Mouse (Mus musculus) neural tube, embryonic 15.5 days (tissue): ENCODE results near the gene Etv6. TPM values are rescaled to one million over a fixed set of nuclear protein-coding genes. Genes with fewer than 3 reads are reported as not detected.

Source experiments
- ATAC-seq: fragments of 200-750 bp; cut with Nextera tagmentation; 2 replicates; pipeline ENCODE4 v1.8.0; 2017; ENCODE audit warnings: mild to moderate bottlenecking, moderate TSS enrichment, moderate library complexity; ENCODE audit not compliant: low FRiP score
- H3K27ac ChIP-seq: fragments of 300-500 bp; sonication (generic); replicated peaks from 2 replicates; pipeline ENCODE4 v1.5.1; 2015; ENCODE audit warnings: mild to moderate bottlenecking, inconsistent platforms
- H3K27me3 ChIP-seq: fragments of 300-500 bp; sonication (generic); replicated peaks from 2 replicates; pipeline ENCODE4 v1.6.1; 2015; ENCODE audit warnings: inconsistent platforms
- H3K36me3 ChIP-seq: fragments of 300-500 bp; sonication (generic); 2 replicates; pipeline ENCODE4 v1.6.1; 2015; ENCODE audit warnings: inconsistent platforms
- H3K4me1 ChIP-seq: fragments of 300-500 bp; sonication (generic); 2 replicates; pipeline ENCODE4 v1.6.1; 2015; ENCODE audit warnings: inconsistent platforms
- H3K4me2 ChIP-seq: fragments of 300-500 bp; sonication (generic); 2 replicates; pipeline ENCODE4 v1.6.1; 2015; ENCODE audit warnings: inconsistent platforms, mild to moderate bottlenecking, moderate library complexity
- H3K4me3 ChIP-seq: fragments of 300-500 bp; sonication (generic); replicated peaks from 2 replicates; pipeline ENCODE4 v1.5.1; 2015; ENCODE audit warnings: mild to moderate bottlenecking, inconsistent platforms
- H3K9ac ChIP-seq: fragments of 300-500 bp; sonication (generic); replicated peaks from 2 replicates; pipeline ENCODE4 v1.6.1; 2015; ENCODE audit warnings: mild to moderate bottlenecking, inconsistent platforms
- H3K9me3 ChIP-seq: fragments of 300-500 bp; sonication (generic); replicated peaks from 2 replicates; pipeline ENCODE4 v1.6.1; 2016; ENCODE audit warnings: inconsistent platforms
- WGBS: fragments of 180-500 bp; shearing (Covaris S2); methylation state at CpG from one replicate; pipeline ENCODE4 v1.1.7; 2015; ENCODE audit warnings: mixed read lengths; 5-methylcytosine and 5-hydroxymethylcytosine counted together
- polyA plus RNA-seq: library from polyadenylated mRNA; unstranded; fragments of >200 nt; fragmentation: Nextera tagmentation; extraction: Ambion mirVana; gene quantifications from 2 replicates; pipeline ENCODE4 v1.2.1, GENCODE M21; 2015

Gene Etv6
- polyA plus RNA-seq, 1 experiment from 2014 or later = 5.8 TPM

GRCm38 (mm10) chr6:134161040-134161439, 125.5 kb downstream of the Etv6 start:
- Histone ChIP-seq H3K4me2 (no peak overlapping the region; the same call in 1 of the 2 replicates), H3K4me1 (peaks cover 26% of the 10 kb centered on the region), H3K27ac (0 out of 2 replicates have a peak overlapping the region, but pooled peaks have one; percentile 19), H3K4me3 (no peak overlapping the region), H3K9ac (no peak overlapping the region), H3K9me3 (no peaks in the 10 kb centered on the region), H3K36me3 (no peaks in the 10 kb centered on the region), H3K27me3 (no peaks in the 10 kb centered on the region)
- WGBS = 57% methylated on average over 13 of the region's 13 CpGs
- peak; percentile 29; the same call in 1 of the 2 replicates for ATAC-seq

- ATAC-seq = no peak
- H3K27me3 ChIP-seq = no peaks in the 10 kb centered on the region
- H3K4me3 ChIP-seq = no peak overlapping the region
- no peaks in the 10 kb centered on the region for H3K36me3 ChIP-seq
- H3K4me1 ChIP-seq = peaks cover 4% of the 10 kb centered on the region
- H3K9ac ChIP-seq = no peak overlapping the region
- no peak overlapping the region for H3K4me2 ChIP-seq
- H3K27ac ChIP-seq = no peak overlapping the region
- WGBS = 76% methylated on average over 1 of the region's 1 CpGs
- H3K9me3 ChIP-seq = no peaks in the 10 kb centered on the region
These were observed 127.8 kb downstream of the Etv6 start for GRCm38 (mm10) chr6:134163346-134163745.

- Histone ChIP-seq H3K4me2 (no peak overlapping the region), H3K36me3 (no peaks in the 10 kb centered on the region), H3K27me3 (no peaks in the 10 kb centered on the region), H3K27ac (no peak overlapping the region), H3K4me3 (no peak overlapping the region), H3K4me1 (peaks cover 4% of the 10 kb centered on the region), H3K9me3 (no peaks in the 10 kb centered on the region), H3K9ac (no peak overlapping the region)
- ATAC-seq = no peak
- WGBS = 77% methylated on average over 8 of the region's 8 CpGs
These were observed 128.9 kb downstream of the Etv6 start for GRCm38 (mm10) chr6:134164356-134164755.

- H3K4me1 ChIP-seq = peaks cover 4% of the 10 kb centered on the region
- H3K36me3 ChIP-seq = no peaks in the 10 kb centered on the region
- 80% methylated on average over 8 of the region's 8 CpGs for WGBS
- H3K27ac ChIP-seq = no peak overlapping the region
- ATAC-seq = no peak
- H3K9me3 ChIP-seq = no peaks in the 10 kb centered on the region
- no peak overlapping the region for H3K4me2 ChIP-seq
- H3K27me3 ChIP-seq = no peaks in the 10 kb centered on the region
- H3K9ac ChIP-seq = no peak overlapping the region
- no peak overlapping the region for H3K4me3 ChIP-seq
These were observed 129.5 kb downstream of the Etv6 start for GRCm38 (mm10) chr6:134165012-134165411.

- H3K36me3 ChIP-seq = no peaks in the 10 kb centered on the region
- H3K9ac ChIP-seq = no peak overlapping the region
- no peak overlapping the region for H3K4me2 ChIP-seq
- no peaks in the 10 kb centered on the region for H3K27me3 ChIP-seq
- no peak overlapping the region for H3K27ac ChIP-seq
- H3K9me3 ChIP-seq = no peaks in the 10 kb centered on the region
- H3K4me3 ChIP-seq = no peak overlapping the region
- 82% methylated on average over 5 of the region's 5 CpGs for WGBS
- no peak for ATAC-seq
- H3K4me1 ChIP-seq = peaks cover 4% of the 10 kb centered on the region; the same call in 1 of the 2 replicates
These were observed 132.5 kb downstream of the Etv6 start for GRCm38 (mm10) chr6:134167963-134168362.

GRCm38 (mm10) chr6:134168799-134169198, 133.3 kb downstream of the Etv6 start:
- Histone ChIP-seq H3K36me3 (no peaks in the 10 kb centered on the region), H3K9ac (no peak overlapping the region), H3K9me3 (no peaks in the 10 kb centered on the region), H3K27me3 (no peaks in the 10 kb centered on the region), H3K4me2 (no peak overlapping the region), H3K4me3 (no peak overlapping the region), H3K27ac (no peak overlapping the region), H3K4me1 (peaks cover 4% of the 10 kb centered on the region; the same call in 1 of the 2 replicates)
- ATAC-seq = no peak
- WGBS = 94% methylated on average over 11 of the region's 11 CpGs

GRCm38 (mm10) chr6:134171235-134171634, 135.7 kb downstream of the Etv6 start:
- Histone ChIP-seq H3K27me3 (no peaks in the 10 kb centered on the region), H3K9me3 (no peaks in the 10 kb centered on the region), H3K36me3 (no peaks in the 10 kb centered on the region), H3K4me2 (no peak overlapping the region), H3K27ac (no peak overlapping the region), H3K4me1 (peaks cover 7% of the 10 kb centered on the region; the same call in 1 of the 2 replicates), H3K9ac (no peak overlapping the region), H3K4me3 (no peak overlapping the region)
- ATAC-seq = peak; percentile 19; the same call in 1 of the 2 replicates
- 78% methylated on average over 1 of the region's 1 CpGs for WGBS

- Histone ChIP-seq H3K9me3 (no peaks in the 10 kb centered on the region), H3K36me3 (no peaks in the 10 kb centered on the region), H3K4me1 (peaks cover 7% of the 10 kb centered on the region; the same call in 1 of the 2 replicates), H3K27ac (no peak overlapping the region), H3K27me3 (no peaks in the 10 kb centered on the region), H3K4me2 (no peak overlapping the region), H3K4me3 (no peak overlapping the region), H3K9ac (no peak overlapping the region)
- no peak for ATAC-seq
- 90% methylated on average over 17 of the region's 17 CpGs for WGBS
These were observed 136.6 kb downstream of the Etv6 start for GRCm38 (mm10) chr6:134171906-134172728.

- no peak for ATAC-seq
- no peaks in the 10 kb centered on the region for H3K9me3 ChIP-seq
- H3K4me2 ChIP-seq = no peak overlapping the region
- H3K4me3 ChIP-seq = no peak overlapping the region
- H3K4me1 ChIP-seq = peaks cover 7% of the 10 kb centered on the region; the same call in 1 of the 2 replicates
- no peak overlapping the region for H3K27ac ChIP-seq
- no peak overlapping the region for H3K9ac ChIP-seq
- no peaks in the 10 kb centered on the region for H3K27me3 ChIP-seq
- WGBS = 85% methylated on average over 6 of the region's 6 CpGs
- H3K36me3 ChIP-seq = no peaks in the 10 kb centered on the region
These were observed 137.9 kb downstream of the Etv6 start for GRCm38 (mm10) chr6:134173439-134173838.

GRCm38 (mm10) chr6:134175059-134175458, 139.6 kb downstream of the Etv6 start:
- H3K27ac ChIP-seq = no peak overlapping the region
- no peaks in the 10 kb centered on the region for H3K36me3 ChIP-seq
- H3K9ac ChIP-seq = no peak overlapping the region
- no peaks in the 10 kb centered on the region for H3K9me3 ChIP-seq
- 45% methylated on average over 9 of the region's 9 CpGs for WGBS
- H3K4me1 ChIP-seq = peaks cover 7% of the 10 kb centered on the region; the same call in 1 of the 2 replicates
- no peak for ATAC-seq
- H3K27me3 ChIP-seq = no peaks in the 10 kb centered on the region
- H3K4me3 ChIP-seq = no peak overlapping the region
- no peak overlapping the region for H3K4me2 ChIP-seq

GRCm38 (mm10) chr6:134177196-134177595, 141.7 kb downstream of the Etv6 start:
- H3K9me3 ChIP-seq = no peaks in the 10 kb centered on the region
- no peak overlapping the region for H3K4me2 ChIP-seq
- H3K4me3 ChIP-seq = no peak overlapping the region
- 0 out of 2 replicates have a peak, but pooled peaks cover 4% of the 10 kb centered on the region for H3K4me1 ChIP-seq
- no peak for ATAC-seq
- no peak overlapping the region for H3K9ac ChIP-seq
- H3K27ac ChIP-seq = no peak overlapping the region
- H3K36me3 ChIP-seq = no peaks in the 10 kb centered on the region
- no peaks in the 10 kb centered on the region for H3K27me3 ChIP-seq
- 80% methylated on average over 5 of the region's 5 CpGs for WGBS

GRCm38 (mm10) chr6:134182301-134182948, 146.9 kb downstream of the Etv6 start:
- Histone ChIP-seq H3K9me3 (no peaks in the 10 kb centered on the region), H3K9ac (no peak overlapping the region), H3K4me3 (no peak overlapping the region), H3K36me3 (no peaks in the 10 kb centered on the region), H3K4me1 (peaks cover 7% of the 10 kb centered on the region; the same call in 1 of the 2 replicates), H3K27ac (no peak overlapping the region), H3K4me2 (no peak overlapping the region), H3K27me3 (no peaks in the 10 kb centered on the region)
- WGBS = 78% methylated on average over 17 of the region's 17 CpGs
- no peak for ATAC-seq
